Mouse (Mus musculus) bone marrow, adult 2 months (tissue): Measurements from ENCODE around the gene Arhgef10l.

ENCODE experiments used
- CTCF ChIP-seq: fragments of 200-500 bp; IDR thresholded peaks from 2 replicates; pipeline ENCODE4 v1.5.1; 2011; ENCODE audit warnings: low read length, control low read depth; ENCODE audit not compliant: control insufficient read depth, insufficient read depth
- POLR2A ChIP-seq: fragments of 200-500 bp; IDR thresholded peaks from 2 replicates; pipeline ENCODE4 v1.6.1; 2011; ENCODE audit warnings: low read depth, mild to moderate bottlenecking, control low read depth, low read length, borderline replicate concordance; ENCODE audit not compliant: control insufficient read depth

DNA sequence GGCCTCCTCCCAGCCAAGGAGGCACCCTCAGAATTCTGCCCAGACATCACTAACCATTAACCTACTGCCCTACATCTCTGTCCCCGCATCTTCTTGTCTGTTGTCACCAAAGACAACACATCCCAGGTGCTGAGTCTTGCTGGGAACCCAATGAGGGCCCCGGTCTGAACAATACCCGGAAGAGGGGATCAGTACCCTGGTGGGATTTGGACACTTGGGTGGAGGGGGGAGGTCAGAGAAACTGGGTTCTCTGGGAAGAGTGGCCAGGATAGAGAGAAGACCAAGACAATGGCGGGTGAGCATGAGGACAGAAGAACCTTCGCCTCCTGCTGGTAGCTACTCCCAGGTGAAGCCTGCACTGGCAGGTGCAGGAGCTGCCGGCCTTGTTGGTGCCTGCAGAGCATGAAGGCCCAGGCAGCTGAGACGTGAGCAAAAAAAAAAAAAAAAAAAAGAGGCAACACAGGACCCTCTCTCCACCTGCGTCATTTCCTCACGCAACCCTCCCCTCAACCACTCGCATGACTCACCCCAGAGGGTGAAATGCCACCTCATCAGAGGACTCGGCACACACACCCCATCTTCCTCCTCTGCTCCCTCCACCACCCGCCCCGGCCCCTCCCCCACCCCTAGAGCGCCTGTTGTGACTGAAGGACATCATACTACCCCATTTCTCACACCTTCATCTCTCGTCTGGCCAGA, 83.3 kb downstream of the Arhgef10l start:
- TF ChIP-seq POLR2A = no peak
- TF ChIP-seq CTCF = no peak
